Mouse (Mus musculus): ENCODE results near the gene Elfn2.
A peak's percentile ranks its signal among the peaks of the same experiment; 100 is the strongest.

The Elfn2 gene

GRCm38 (mm10) chr15:78718290-78719250 is at the start of gene Elfn2:
Gene Elfn2, minus strand, starts transcription at chr15:78718771.
- DNase-seq = no peak

GRCm38 (mm10) chr15:78763704-78764103 is 45.1 kb upstream of the Elfn2 start:
- no peak for DNase-seq

GRCm38 (mm10) chr15:78763210-78763609 is 44.6 kb upstream of the Elfn2 start:
- peak in 1 of 2 experiments; percentile 19 for DNase-seq

GRCm38 (mm10) chr15:78761112-78761511 is 42.5 kb upstream of the Elfn2 start:
- no peak for DNase-seq

- DNase-seq = no peak
Observed at GRCm38 (mm10) chr15:78758132-78758531, 39.6 kb upstream of the Elfn2 start.

- peak; percentile 75 to 90 for DNase-seq
Observed at GRCm38 (mm10) chr15:78755966-78756725, 37.6 kb upstream of the Elfn2 start.

- DNase-seq = peak in 1 of 2 experiments; percentile 35
Observed at GRCm38 (mm10) chr15:78755226-78755625, 36.7 kb upstream of the Elfn2 start.

GRCm38 (mm10) chr15:78754144-78754543 is 35.6 kb upstream of the Elfn2 start:
- no peak for DNase-seq

GRCm38 (mm10) chr15:78752991-78753390 is 34.4 kb upstream of the Elfn2 start:
- DNase-seq = no peak

GRCm38 (mm10) chr15:78750608-78751350 is 32.2 kb upstream of the Elfn2 start:
- DNase-seq = no peak

GRCm38 (mm10) chr15:78749855-78750254 is 31.3 kb upstream of the Elfn2 start:
- DNase-seq = peak in 1 of 2 experiments; percentile 37

GRCm38 (mm10) chr15:78744206-78744605 is 25.6 kb upstream of the Elfn2 start:
- peak in 1 of 2 experiments; percentile 82 for DNase-seq

GRCm38 (mm10) chr15:78742831-78743230 is 24.3 kb upstream of the Elfn2 start:
- no peak for DNase-seq

GRCm38 (mm10) chr15:78740662-78741061 is 22.1 kb upstream of the Elfn2 start:
- no peak for DNase-seq

- DNase-seq = no peak
Observed at GRCm38 (mm10) chr15:78737146-78737545, 18.6 kb upstream of the Elfn2 start.

- DNase-seq = no peak
Observed at GRCm38 (mm10) chr15:78736681-78737100, 18.1 kb upstream of the Elfn2 start.

GRCm38 (mm10) chr15:78736181-78736579 is 17.6 kb upstream of the Elfn2 start:
- DNase-seq = no peak

GRCm38 (mm10) chr15:78735431-78736180 is 17.0 kb upstream of the Elfn2 start:
- peak; percentile 34 to 73 for DNase-seq

GRCm38 (mm10) chr15:78731830-78732229 is 13.3 kb upstream of the Elfn2 start:
- DNase-seq = no peak

GRCm38 (mm10) chr15:78730315-78731049 is 11.9 kb upstream of the Elfn2 start:
- DNase-seq = no peak

- DNase-seq = no peak
Observed at GRCm38 (mm10) chr15:78726697-78727096, 8.1 kb upstream of the Elfn2 start.
